Mouse (Mus musculus) megakaryocyte, embryonic 14.5 days (primary cell): Measurements from ENCODE around the gene Gpr35. TPM values are rescaled to one million over a fixed set of nuclear protein-coding genes. Genes with fewer than 3 reads are reported as not detected.
"Not testable (repeated sequence)": the region's sequence is repeated elsewhere in the genome, so short reads cannot be mapped to it uniquely, and the experiment has no call there.

Experiments
- H3K27me3 ChIP-seq: replicated peaks from 2 replicates; pipeline ENCODE3; 2012; ENCODE audit warnings: inconsistent platforms
- H3K36me3 ChIP-seq: replicated peaks from 2 replicates; pipeline ENCODE3; 2012; ENCODE audit warnings: low read length, inconsistent platforms, mixed read lengths
- H3K4me1 ChIP-seq: 2 replicates; pipeline ENCODE4 v1.6.1; 2012; ENCODE audit warnings: inconsistent platforms
- H3K4me3 ChIP-seq: replicated peaks from 2 replicates; pipeline ENCODE3; 2012; ENCODE audit warnings: moderate library complexity, mild to moderate bottlenecking, inconsistent platforms
- H3K9me3 ChIP-seq: 2 replicates; pipeline ENCODE4 v1.6.1; 2012; ENCODE audit warnings: inconsistent platforms
- FLI1 ChIP-seq: IDR thresholded peaks from 2 replicates; pipeline ENCODE4 v1.6.1; 2012; ENCODE audit warnings: low read length, inconsistent platforms, mixed read lengths
- GATA1 ChIP-seq: IDR thresholded peaks from 3 replicates; pipeline ENCODE4 v1.6.1; 2012; ENCODE audit warnings: mixed read lengths, low read length, inconsistent platforms, borderline replicate concordance
- polyA plus RNA-seq: library from polyadenylated mRNA; stranded (reverse); fragments of >175 nt; gene quantifications from 2 replicates; pipeline ENCODE4 v1.2.3, GENCODE M21; 2012; ENCODE audit warnings: low replicate concordance; ENCODE audit not compliant: insufficient read depth

Gene Gpr35
- polyA plus RNA-seq, 1 experiment = 1.1 TPM

GRCm38 (mm10) chr1:92947966-92948365 is 2.7 kb upstream of the Gpr35 start:
- no peak for TF ChIP-seq FLI1
- TF ChIP-seq GATA1 = no peak
- no peak overlapping the region for H3K4me3 ChIP-seq
- H3K27me3 ChIP-seq = peaks cover 1% of the 10 kb centered on the region
- H3K36me3 ChIP-seq = peaks cover 64% of the 10 kb centered on the region
- H3K4me1 ChIP-seq = peaks cover 13% of the 10 kb centered on the region
- no peaks in the 10 kb centered on the region for H3K9me3 ChIP-seq

GRCm38 (mm10) chr1:92949426-92949825 is 1.2 kb upstream of the Gpr35 start:
- Histone ChIP-seq H3K9me3 (no peaks in the 10 kb centered on the region), H3K36me3 (peaks cover 50% of the 10 kb centered on the region), H3K4me3 (no peak overlapping the region), H3K27me3 (peaks cover 1% of the 10 kb centered on the region), H3K4me1 (peaks cover 13% of the 10 kb centered on the region)
- TF ChIP-seq FLI1 (no peak), GATA1 (no peak)

- peaks cover 1% of the 10 kb centered on the region for H3K27me3 ChIP-seq
These were observed 3.0 kb downstream of the Gpr35 start for GRCm38 (mm10) chr1:92953641-92954040.

GRCm38 (mm10) chr1:92956571-92957335 is 6.1 kb downstream of the Gpr35 start:
- not testable (repeated sequence) for H3K27me3 ChIP-seq, H3K9me3 ChIP-seq, H3K36me3 ChIP-seq
- peak overlapping the region; percentile 84 for H3K4me3 ChIP-seq
- H3K4me1 ChIP-seq = peaks cover 20% of the 10 kb centered on the region

More at GRCm38 (mm10) chr1:92953641-92954040, 3.0 kb downstream of the Gpr35 start:
- no peaks in the 10 kb centered on the region for H3K9me3 ChIP-seq
- peaks cover 25% of the 10 kb centered on the region for H3K4me1 ChIP-seq
- H3K36me3 ChIP-seq = peaks cover 7% of the 10 kb centered on the region
- no peak overlapping the region for H3K4me3 ChIP-seq
- TF ChIP-seq FLI1 (no peak), GATA1 (no peak)

GRCm38 (mm10) chr1:92958999-92959398 is 8.3 kb downstream of the Gpr35 start:
- peaks cover 18% of the 10 kb centered on the region for H3K27me3 ChIP-seq
- peaks cover 14% of the 10 kb centered on the region for H3K4me1 ChIP-seq
- H3K36me3 ChIP-seq = no peaks in the 10 kb centered on the region
- TF ChIP-seq FLI1 (no peak), GATA1 (no peak)
- no peaks in the 10 kb centered on the region for H3K9me3 ChIP-seq
- H3K4me3 ChIP-seq = no peak overlapping the region

GRCm38 (mm10) chr1:92970791-92971190 is 20.1 kb downstream of the Gpr35 start:
- H3K4me3 ChIP-seq, H3K36me3 ChIP-seq, H3K9me3 ChIP-seq, H3K4me1 ChIP-seq: not testable (repeated sequence)
- peaks cover 23% of the 10 kb centered on the region for H3K27me3 ChIP-seq

- Histone ChIP-seq H3K36me3 (no peaks in the 10 kb centered on the region), H3K27me3 (peaks cover 34% of the 10 kb centered on the region), H3K4me3 (no peak overlapping the region), H3K4me1 (peaks cover 7% of the 10 kb centered on the region; the same call in 1 of the 2 replicates), H3K9me3 (no peaks in the 10 kb centered on the region)
- TF ChIP-seq GATA1 (no peak), FLI1 (no peak)
These were observed 21.5 kb downstream of the Gpr35 start for GRCm38 (mm10) chr1:92971879-92972795.

- peaks cover 41% of the 10 kb centered on the region for H3K27me3 ChIP-seq
- H3K4me1 ChIP-seq = peaks cover 8% of the 10 kb centered on the region; the same call in 1 of the 2 replicates
- TF ChIP-seq GATA1 (no peak), FLI1 (no peak)
- H3K36me3 ChIP-seq = no peaks in the 10 kb centered on the region
- no peaks in the 10 kb centered on the region for H3K9me3 ChIP-seq
- H3K4me3 ChIP-seq = peak overlapping the region; percentile 57
These were observed 22.2 kb downstream of the Gpr35 start for GRCm38 (mm10) chr1:92972854-92973253.

- Histone ChIP-seq H3K4me1 (peaks cover 36% of the 10 kb centered on the region), H3K4me3 (no peak overlapping the region), H3K27me3 (peaks cover 63% of the 10 kb centered on the region), H3K36me3 (no peaks in the 10 kb centered on the region), H3K9me3 (no peaks in the 10 kb centered on the region)
- TF ChIP-seq FLI1 = no peak
- TF ChIP-seq GATA1 = no peak
These were observed 25.5 kb downstream of the Gpr35 start for GRCm38 (mm10) chr1:92976141-92976566.

- H3K9me3 ChIP-seq = no peaks in the 10 kb centered on the region
These were observed 28.0 kb downstream of the Gpr35 start for GRCm38 (mm10) chr1:92978645-92979044.

More at GRCm38 (mm10) chr1:92978645-92979044, 28.0 kb downstream of the Gpr35 start:
- no peak for TF ChIP-seq FLI1
- no peak for TF ChIP-seq GATA1
- H3K36me3 ChIP-seq = peaks cover 3% of the 10 kb centered on the region
- H3K4me3 ChIP-seq = peak overlapping the region; percentile 47
- peaks cover 63% of the 10 kb centered on the region for H3K27me3 ChIP-seq
- H3K4me1 ChIP-seq = peaks cover 48% of the 10 kb centered on the region
